Mouse (Mus musculus) limb, embryonic 14.5 days (tissue): ENCODE data around the gene Sdccag8. TPM values are rescaled to one million over a fixed set of nuclear protein-coding genes. Genes with fewer than 3 reads are reported as not detected.
A peak's percentile ranks its signal among the peaks of the same experiment; 100 is the strongest.

Experiments
- ATAC-seq: fragments of 200-750 bp; cut with Nextera tagmentation; 2 replicates; pipeline ENCODE4 v1.8.0; 2017; ENCODE audit warnings: low read depth, moderate number of reproducible peaks, moderate TSS enrichment; ENCODE audit not compliant: low FRiP score
- DNase-seq: peaks from one replicate; pipeline ENCODE4 v3.0.0-alpha.2; 2015; ENCODE audit warnings: low spot score
- H3K27ac ChIP-seq: fragments of 300-500 bp; sonication (generic); replicated peaks from 2 replicates; pipeline ENCODE4 v1.5.1; 2014; ENCODE audit warnings: low read depth, mild to moderate bottlenecking, low read length, moderate library complexity, mixed read lengths
- H3K27me3 ChIP-seq: fragments of 300-500 bp; sonication (generic); 2 replicates; pipeline ENCODE4 v1.6.1; 2014; ENCODE audit warnings: low read length, mixed read lengths; ENCODE audit not compliant: control insufficient read depth, insufficient read depth
- H3K36me3 ChIP-seq: fragments of 300-500 bp; sonication (generic); 2 replicates; pipeline ENCODE4 v1.6.1; 2014; ENCODE audit warnings: mild to moderate bottlenecking, low read length, moderate library complexity, mixed read lengths; ENCODE audit not compliant: control insufficient read depth, insufficient read depth
- H3K4me1 ChIP-seq: fragments of 300-500 bp; sonication (generic); 2 replicates; pipeline ENCODE4 v1.6.1; 2014; ENCODE audit warnings: antibody characterized with exemption, low read length, mixed read lengths; ENCODE audit not compliant: control insufficient read depth, insufficient read depth
- H3K4me2 ChIP-seq: fragments of 300-500 bp; sonication (generic); replicated peaks from 2 replicates; pipeline ENCODE4 v1.6.1; 2014; ENCODE audit warnings: low read depth, mild to moderate bottlenecking, low read length, moderate library complexity; ENCODE audit not compliant: severe bottlenecking
- H3K4me3 ChIP-seq: fragments of 300-500 bp; sonication (generic); replicated peaks from 2 replicates; pipeline ENCODE4 v1.5.1; 2014; ENCODE audit warnings: low read length
- H3K9ac ChIP-seq: fragments of 300-500 bp; sonication (generic); 2 replicates; pipeline ENCODE4 v1.6.1; 2014; ENCODE audit warnings: mild to moderate bottlenecking, low read depth, low read length, moderate library complexity; ENCODE audit not compliant: severe bottlenecking
- H3K9me3 ChIP-seq: fragments of 300-500 bp; sonication (generic); 2 replicates; pipeline ENCODE4 v1.6.1; 2016; ENCODE audit warnings: low read length; ENCODE audit not compliant: control insufficient read depth
- POLR2A ChIP-seq: fragments of 200-500 bp; IDR thresholded peaks from 2 replicates; pipeline ENCODE4 v1.8.0; 2012; ENCODE audit warnings: inconsistent platforms, mild to moderate bottlenecking, moderate library complexity, borderline replicate concordance; ENCODE audit not compliant: insufficient read depth, insufficient read length; ENCODE audit errors: extremely low read depth
- WGBS: fragments of 180-500 bp; shearing (Covaris S2); extraction: QIAGEN DNeasy Blood & Tissue Kit; methylation state at CpG from one replicate; pipeline ENCODE4 v1.1.7; 2014; 5-methylcytosine and 5-hydroxymethylcytosine counted together
- polyA plus RNA-seq, 2 experiments: library from polyadenylated mRNA; depleted of rRNA in 1 of 2; stranded (reverse) in 1 of 2; unstranded in 1 of 2; fragments of >200 nt; fragmentation: Nextera tagmentation in 1 of 2; extraction: Ambion mirVana in 1 of 2; gene quantifications; 2 replicates each; pipeline versions ENCODE4 v1.2.1 to v1.2.3; 2012 to 2014

Gene Sdccag8
- polyA plus RNA-seq, 2 experiments: 8.5 to 15.8 TPM

DNA sequence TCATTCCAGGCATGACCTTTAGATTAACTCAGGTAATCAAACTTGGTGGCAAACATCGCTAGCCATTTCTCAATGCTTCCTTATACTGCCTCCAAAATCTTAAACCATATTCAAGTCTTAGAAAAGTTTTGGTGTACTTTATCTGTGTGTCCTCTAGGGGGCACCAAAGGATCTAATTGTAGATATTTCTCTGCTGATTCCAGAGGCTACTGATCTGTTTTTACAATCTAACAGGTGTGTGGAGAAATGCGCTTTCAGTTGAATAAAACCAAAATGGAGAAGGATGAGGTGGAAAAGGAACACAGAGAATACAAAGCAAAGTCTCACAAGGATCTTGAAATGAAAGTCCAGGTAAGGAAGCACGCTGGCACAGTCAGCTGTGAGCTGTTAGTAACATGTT lies 63.3 kb downstream of the Sdccag8 start:
- WGBS: 20% methylated on average over 3 of the region's 3 CpGs
- ATAC-seq (peak; percentile 55; the same call in 1 of the 2 replicates), DNase-seq (peak; percentile 80)
- H3K9me3 ChIP-seq: no peaks in the 10 kb centered on the region
- no peak for TF ChIP-seq POLR2A
- no peak overlapping the region for H3K4me3 ChIP-seq
- H3K9ac ChIP-seq: no peak overlapping the region
- H3K36me3 ChIP-seq: no peaks in the 10 kb centered on the region
- no peaks in the 10 kb centered on the region for H3K27me3 ChIP-seq
- no peaks in the 10 kb centered on the region for H3K4me1 ChIP-seq
- no peak overlapping the region for H3K4me2 ChIP-seq
- no peak overlapping the region for H3K27ac ChIP-seq

DNA sequence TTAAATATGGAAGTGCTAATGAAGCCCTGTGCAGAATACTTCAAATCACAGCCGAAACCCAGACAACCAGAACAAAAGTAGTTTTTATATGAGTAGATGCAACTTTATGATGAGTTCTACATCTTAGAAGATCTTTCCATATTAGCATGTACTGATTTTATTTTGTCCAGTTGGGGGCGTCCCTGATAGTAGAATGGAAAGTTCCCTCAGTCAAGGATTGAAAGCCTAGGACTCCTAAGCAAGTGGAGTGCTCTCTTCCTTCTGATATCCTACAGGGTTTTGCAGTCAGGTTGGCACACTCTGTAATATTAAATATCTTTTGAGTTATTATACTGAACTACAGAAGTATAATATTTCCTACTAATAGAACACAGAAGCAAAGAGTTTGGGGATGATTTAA lies 64.5 kb downstream of the Sdccag8 start:
- DNase-seq: peak; percentile 55
- H3K4me1 ChIP-seq: no peaks in the 10 kb centered on the region

GRCm38 (mm10) chr1:176879614-176880013 lies 65.2 kb downstream of the Sdccag8 start:
- 74% methylated on average over 6 of the region's 6 CpGs for WGBS
- no peak for TF ChIP-seq POLR2A
- no peaks in the 10 kb centered on the region for H3K27me3 ChIP-seq
- no peak overlapping the region for H3K9ac ChIP-seq
- H3K27ac ChIP-seq: no peak overlapping the region
- H3K4me1 ChIP-seq: no peaks in the 10 kb centered on the region
- H3K36me3 ChIP-seq: no peaks in the 10 kb centered on the region
- no peak for ATAC-seq
- no peak overlapping the region for H3K4me3 ChIP-seq
- no peaks in the 10 kb centered on the region for H3K9me3 ChIP-seq
- no peak for DNase-seq
- H3K4me2 ChIP-seq: no peak overlapping the region

More for the DNA sequence above, 64.5 kb downstream of the Sdccag8 start:
- no peak for ATAC-seq
- WGBS: 62% methylated on average over 2 of the region's 2 CpGs
- no peak overlapping the region for H3K9ac ChIP-seq
- no peak overlapping the region for H3K4me3 ChIP-seq
- H3K27ac ChIP-seq: no peak overlapping the region
- no peaks in the 10 kb centered on the region for H3K9me3 ChIP-seq
- H3K4me2 ChIP-seq: no peak overlapping the region
- no peaks in the 10 kb centered on the region for H3K27me3 ChIP-seq
- H3K36me3 ChIP-seq: no peaks in the 10 kb centered on the region
- no peak for TF ChIP-seq POLR2A

GRCm38 (mm10) chr1:176880101-176880500 lies 65.6 kb downstream of the Sdccag8 start:
- no peak for TF ChIP-seq POLR2A
- Histone ChIP-seq H3K36me3 (no peaks in the 10 kb centered on the region), H3K4me3 (no peak overlapping the region), H3K27me3 (no peaks in the 10 kb centered on the region), H3K4me2 (no peak overlapping the region), H3K27ac (no peak overlapping the region), H3K9me3 (no peaks in the 10 kb centered on the region), H3K9ac (no peak overlapping the region), H3K4me1 (no peaks in the 10 kb centered on the region)
- DNase-seq: no peak
- 64% methylated on average over 5 of the region's 5 CpGs for WGBS
- no peak for ATAC-seq

DNA sequence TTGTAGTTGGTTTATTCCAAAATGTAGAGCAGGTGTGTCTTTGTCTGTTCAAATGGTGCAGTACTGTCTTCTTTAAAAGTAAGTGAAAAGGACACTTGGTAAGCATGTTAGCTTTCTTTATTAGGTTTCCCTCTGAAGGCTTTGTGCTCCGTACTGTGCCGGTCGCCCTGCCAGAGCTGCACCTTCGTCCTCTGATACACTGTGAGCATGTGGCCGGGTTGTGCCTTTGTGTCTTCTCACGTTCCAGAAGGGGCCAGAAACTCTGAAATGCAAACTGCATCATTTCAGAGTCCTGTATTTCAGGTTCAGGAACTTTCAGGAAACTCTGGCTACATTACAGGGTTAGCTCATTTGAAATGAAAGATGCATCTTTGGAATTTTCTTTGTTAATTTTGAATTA lies 66.5 kb downstream of the Sdccag8 start:
- Histone ChIP-seq H3K4me1 (no peaks in the 10 kb centered on the region), H3K27me3 (no peaks in the 10 kb centered on the region), H3K36me3 (no peaks in the 10 kb centered on the region), H3K4me2 (no peak overlapping the region), H3K27ac (no peak overlapping the region), H3K9me3 (no peaks in the 10 kb centered on the region), H3K4me3 (no peak overlapping the region), H3K9ac (no peak overlapping the region)
- ATAC-seq: no peak
- DNase-seq: no peak
- TF ChIP-seq POLR2A: no peak
- WGBS: 71% methylated on average over 6 of the region's 6 CpGs
